Mouse (Mus musculus): Measurements from ENCODE around the gene Olfr1211. TPM values are rescaled to one million over a fixed set of nuclear protein-coding genes. Genes with fewer than 3 reads are reported as not detected.

Olfr1211 gene
- total RNA-seq (2021) = not detected
- long read RNA-seq, experiment 1 = 0 reads
- long read RNA-seq, experiment 2 = 0 reads

- no peak for DNase-seq (ENCODE audit: low spot score)
These were observed at the start of gene Olfr1211 for GRCm38 (mm10) chr2:88938011-88938410. Gene Olfr1211 (minus strand): TSS chr2:88938111.

- no peak for DNase-seq (ENCODE audit: low spot score)
These were observed 42.3 kb upstream of the Olfr1211 start, which contains the start of gene Gm13762 for GRCm38 (mm10) chr2:88980181-88980580. Gene Gm13762 (minus strand): TSS chr2:88980281.

DNA sequence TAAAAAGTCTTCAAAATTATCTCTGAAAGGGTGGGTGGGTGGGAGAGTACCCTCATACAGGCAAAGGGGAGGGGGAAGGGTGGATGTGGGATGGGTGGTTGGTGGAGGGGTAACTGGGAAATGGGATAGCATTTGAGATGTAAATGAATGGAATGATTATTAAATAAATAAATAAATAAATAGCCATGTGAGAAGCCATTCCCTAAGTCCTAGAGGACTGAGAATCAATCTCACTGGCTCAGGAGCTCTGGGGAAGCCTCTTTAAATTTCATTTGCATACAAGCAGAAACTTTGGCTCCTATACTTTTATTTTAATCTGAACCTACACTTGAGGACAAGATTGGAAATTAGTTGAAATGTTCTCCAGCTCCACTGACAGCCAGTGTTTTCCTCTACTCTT is 15.8 kb upstream of the Olfr1211 start, which contains the start of gene Olfr1212:
Gene Olfr1212 (plus strand): TSS at position 301 of the 400 bp plus-strand sequence.
- no peak for DNase-seq (ENCODE audit: low spot score)

- no peak for DNase-seq (ENCODE audit: low spot score)
These were observed 22.9 kb downstream of the Olfr1211 start, which contains the start of gene Olfr1209 for GRCm38 (mm10) chr2:88915057-88915456. Gene Olfr1209 (minus strand): TSS chr2:88915157.

GRCm38 (mm10) chr2:88902211-88902610 is 35.7 kb downstream of the Olfr1211 start, which contains the start of gene Olfr1208:
Gene Olfr1208 (minus strand): TSS chr2:88902311.
- DNase-seq (ENCODE audit: low spot score) = no peak

Other genes with a start within 250 kb of the Olfr1211 start
- gene Olfr1195, start 248.9 kb downstream of the Olfr1211 start, total RNA-seq (2021) = not detected
- not detected for gene Olfr1196, start 233.5 kb downstream of the Olfr1211 start, total RNA-seq (2021)
- gene Olfr1197, start 205.7 kb downstream of the Olfr1211 start, total RNA-seq (2021) = not detected
- gene Olfr1198, start 186.7 kb downstream of the Olfr1211 start, total RNA-seq (2021) = not detected
- gene Olfr1199, start 177.6 kb downstream of the Olfr1211 start, total RNA-seq (2021) = not detected
- gene Olfr1200, start 167.6 kb downstream of the Olfr1211 start, total RNA-seq (2021) = not detected
- gene Olfr1201, start 145.1 kb downstream of the Olfr1211 start, total RNA-seq (2021) = not detected
- gene Olfr1202, start 123.6 kb downstream of the Olfr1211 start, total RNA-seq (2021) = not detected
- gene Olfr1205, start 108.4 kb downstream of the Olfr1211 start, total RNA-seq (2021) = not detected
- not detected for gene Olfr1204, start 88.8 kb downstream of the Olfr1211 start, total RNA-seq (2021)
- gene Olfr1206, start 74.9 kb downstream of the Olfr1211 start, total RNA-seq (2021) = not detected
- gene Olfr1208, start 35.8 kb downstream of the Olfr1211 start, total RNA-seq (2021) = not detected
- not detected for gene Olfr1209, start 23.0 kb downstream of the Olfr1211 start, total RNA-seq (2021)
- gene Olfr1212, start 15.9 kb upstream of the Olfr1211 start, total RNA-seq (2021) = not detected
- not detected for gene Gm13762, start 42.2 kb upstream of the Olfr1211 start, total RNA-seq (2021)
- not detected for gene Olfr1214, start 54.5 kb upstream of the Olfr1211 start, total RNA-seq (2021)
- gene Olfr1215, start 68.9 kb upstream of the Olfr1211 start, total RNA-seq (2021) = not detected
- gene Olfr1216, start 80.2 kb upstream of the Olfr1211 start, total RNA-seq (2021) = not detected
- gene Olfr1217, start 94.0 kb upstream of the Olfr1211 start, total RNA-seq (2021) = not detected
- not detected for gene Olfr1218, start 123.1 kb upstream of the Olfr1211 start, total RNA-seq (2021)
- gene Olfr1219, start 145.4 kb upstream of the Olfr1211 start, total RNA-seq (2021) = not detected
- not detected for gene Olfr1220, start 168.7 kb upstream of the Olfr1211 start, total RNA-seq (2021)
- not detected for gene Olfr1221, start 179.2 kb upstream of the Olfr1211 start, total RNA-seq (2021)
- gene Olfr1222, start 194.9 kb upstream of the Olfr1211 start, total RNA-seq (2021) = not detected
- not detected for gene Olfr1223, start 213.4 kb upstream of the Olfr1211 start, total RNA-seq (2021)
- gene Olfr1224-ps1, start 226.0 kb upstream of the Olfr1211 start, total RNA-seq (2021) = not detected
- not detected for gene Olfr1225, start 236.6 kb upstream of the Olfr1211 start, total RNA-seq (2021)